Mouse (Mus musculus) cerebellum, adult (tissue): ENCODE data around the gene Slc25a18.
"Not testable (repeated sequence)": the region's sequence is repeated elsewhere in the genome, so short reads cannot be mapped to it uniquely, and the experiment has no call there.

Experiments
- ATAC-seq: cut with Nextera tagmentation; 2 replicates; pipeline ENCODE4 v1.9.2; 2017; ENCODE audit warnings: mild to moderate bottlenecking, moderate library complexity, mixed read lengths; ENCODE audit not compliant: insufficient number of reproducible peaks, low FRiP score, low TSS enrichment

Slc25a18 gene

GRCm38 (mm10) chr6:120795422-120796086 is 22.2 kb downstream of the Slc25a18 start:
- no peak for ATAC-seq

GRCm38 (mm10) chr6:120796111-120796510 is 22.7 kb downstream of the Slc25a18 start:
- no peak for ATAC-seq

- peak; percentile 50 for ATAC-seq
Observed at GRCm38 (mm10) chr6:120798019-120798418, 24.6 kb downstream of the Slc25a18 start.

GRCm38 (mm10) chr6:120798905-120799304 is 25.5 kb downstream of the Slc25a18 start:
- ATAC-seq, result no peak

GRCm38 (mm10) chr6:120799581-120800041 is 26.2 kb downstream of the Slc25a18 start:
- no peak for ATAC-seq

- ATAC-seq, result no peak
Observed at GRCm38 (mm10) chr6:120806999-120807737, 33.8 kb downstream of the Slc25a18 start.

- no peak for ATAC-seq
Observed at GRCm38 (mm10) chr6:120807738-120808081, 34.3 kb downstream of the Slc25a18 start.

GRCm38 (mm10) chr6:120811999-120812398 is 38.6 kb downstream of the Slc25a18 start:
- not testable (repeated sequence) for ATAC-seq

- ATAC-seq, result no peak
Observed at GRCm38 (mm10) chr6:120819294-120819693, 45.9 kb downstream of the Slc25a18 start.

GRCm38 (mm10) chr6:120820144-120820543 is 46.8 kb downstream of the Slc25a18 start:
- no peak for ATAC-seq

- ATAC-seq, result no peak
Observed at GRCm38 (mm10) chr6:120820941-120821340, 47.6 kb downstream of the Slc25a18 start.

- no peak for ATAC-seq
Observed at GRCm38 (mm10) chr6:120821715-120822114, 48.3 kb downstream of the Slc25a18 start.

GRCm38 (mm10) chr6:120822307-120822928 is 49.0 kb downstream of the Slc25a18 start, which contains the start of gene Atp6v1e1:
Gene Atp6v1e1, minus strand, starts transcription at chr6:120822793.
- peak; percentile 98 for ATAC-seq

- ATAC-seq, result no peak
Observed at GRCm38 (mm10) chr6:120822937-120823614, 49.7 kb downstream of the Slc25a18 start.

- ATAC-seq, result no peak
Observed at GRCm38 (mm10) chr6:120830056-120830455, 56.7 kb downstream of the Slc25a18 start.

GRCm38 (mm10) chr6:120830866-120831608 is 57.7 kb downstream of the Slc25a18 start:
- ATAC-seq, result no peak

GRCm38 (mm10) chr6:120832097-120832496 is 58.7 kb downstream of the Slc25a18 start:
- ATAC-seq, result no peak

- no peak for ATAC-seq
Observed at GRCm38 (mm10) chr6:120834766-120835321, 61.5 kb downstream of the Slc25a18 start.

GRCm38 (mm10) chr6:120835474-120836374 is 62.3 kb downstream of the Slc25a18 start, which contains the start of gene Bcl2l13:
Gene Bcl2l13, plus strand, starts transcription at chr6:120836212.
- peak; percentile 90 for ATAC-seq
